Mouse (Mus musculus): ENCODE results near the gene Neurog3. TPM values are rescaled to one million over a fixed set of nuclear protein-coding genes. Genes with fewer than 3 reads are reported as not detected.

Neurog3 gene
- total and polyA plus RNA-seq, 3 experiments: not detected

- Histone ChIP-seq H3K4me3 (ENCODE audit: control insufficient read depth in 1 of 2, insufficient read depth in 1 of 2, low read depth in 2 of 2, low read length in 2 of 2) (no peak overlapping the region), H3K27ac (ENCODE audit: control insufficient read depth, low read depth, low read length) (no peak overlapping the region), H3K4me1 (ENCODE audit: control insufficient read depth in 1 of 2, insufficient read depth in 2 of 2, low read length in 2 of 2) (no peaks in the 10 kb centered on the region), H3K9me3 (replicated peaks; ENCODE audit: insufficient read depth, low read length) (no peaks in the 10 kb centered on the region), H3K36me3 (ENCODE audit: control insufficient read depth in 1 of 2, insufficient read depth in 2 of 2, low read length in 2 of 2) (no peaks in the 10 kb centered on the region), H3K79me2 (ENCODE audit: control insufficient read depth, insufficient read depth, low read length, poor library complexity) (no peaks in the 10 kb centered on the region), H3K9ac (ENCODE audit: control insufficient read depth, low read depth, low read length, poor library complexity, severe bottlenecking) (no peak overlapping the region), H3K27me3 (ENCODE audit: control insufficient read depth in 1 of 2, insufficient read depth in 2 of 2, low read length in 2 of 2) (no peaks in the 10 kb centered on the region)
- no peak for DNase-seq (ENCODE audit: low read depth, low spot score)
- TF ChIP-seq CHD1 (IDR thresholded peaks at IDR 0.05; ENCODE audit: low read depth, low read length): no peak
- no peak for TF ChIP-seq ZMIZ1 (IDR thresholded peaks at IDR 0.05; ENCODE audit: low read depth, low read length)
Observed at GRCm38 (mm10) chr10:62094401-62094800, 38.5 kb upstream of the Neurog3 start.

GRCm38 (mm10) chr10:62099749-62100403, 33.0 kb upstream of the Neurog3 start:
- no peak overlapping the region for H3K27ac ChIP-seq (ENCODE audit: control insufficient read depth, low read depth, low read length)
- TF ChIP-seq POLR2AphosphoS2 (IDR thresholded peaks at IDR 0.05; ENCODE audit: low read length) (no peak), GABPA (IDR thresholded peaks at IDR 0.05; ENCODE audit: low read depth, low read length) (no peak), MAZ (IDR thresholded peaks at IDR 0.05; ENCODE audit: low read depth, low read length) (no peak), SMC3 (IDR thresholded peaks at IDR 0.05; ENCODE audit: low read depth, low read length) (no peak), POLR2AphosphoS5 (IDR thresholded peaks at IDR 0.05; ENCODE audit: borderline replicate concordance, low read depth, low read length) (no peak), ZNF384 (IDR thresholded peaks at IDR 0.05; ENCODE audit: low read depth, low read length) (no peak), NELFE (IDR thresholded peaks at IDR 0.05; ENCODE audit: low read depth, low read length) (no peak), GATA1 (IDR thresholded peaks at IDR 0.05; ENCODE audit: low read depth, low read length) (no peak), KAT2A (conservative IDR thresholded peaks at IDR 0.05; ENCODE audit: low read depth, low read length) (no peak), ELF1 (IDR thresholded peaks at IDR 0.05; ENCODE audit: low read depth, low read length) (no peak), TAL1 (IDR thresholded peaks at IDR 0.05; ENCODE audit: low read length) (no peak), POLR2A (IDR thresholded peaks at IDR 0.05; ENCODE audit: control insufficient read depth in 1 of 2, insufficient read depth in 1 of 2, low read depth in 1 of 2, low read length in 2 of 2, poor library complexity in 1 of 2) (no peak), ZC3H11A (IDR thresholded peaks at IDR 0.05; ENCODE audit: low read depth, low read length) (no peak), MYB (IDR thresholded peaks at IDR 0.05; ENCODE audit: low read depth, low read length) (no peak), E2F4 (IDR thresholded peaks at IDR 0.05; ENCODE audit: borderline replicate concordance, low read depth, low read length) (no peak), RCOR1 (IDR thresholded peaks at IDR 0.05; ENCODE audit: low read depth, low read length) (no peak), ETS1 (IDR thresholded peaks at IDR 0.05; ENCODE audit: low read depth, low read length) (no peak)

More at GRCm38 (mm10) chr10:62099749-62100403, 33.0 kb upstream of the Neurog3 start:
- no peaks in the 10 kb centered on the region for H3K79me2 ChIP-seq (ENCODE audit: control insufficient read depth, insufficient read depth, low read length, poor library complexity)
- no peak overlapping the region for H3K9ac ChIP-seq (ENCODE audit: control insufficient read depth, low read depth, low read length, poor library complexity, severe bottlenecking)
- H3K4me1 ChIP-seq (ENCODE audit: control insufficient read depth in 1 of 2, insufficient read depth in 2 of 2, low read length in 2 of 2): no peaks in the 10 kb centered on the region
- no peaks in the 10 kb centered on the region for H3K9me3 ChIP-seq (replicated peaks; ENCODE audit: insufficient read depth, low read length)
- H3K4me3 ChIP-seq (ENCODE audit: control insufficient read depth in 1 of 2, insufficient read depth in 1 of 2, low read depth in 2 of 2, low read length in 2 of 2): no peak overlapping the region
- DNase-seq (ENCODE audit: low read depth, low spot score): no peak
- no peaks in the 10 kb centered on the region for H3K27me3 ChIP-seq (ENCODE audit: control insufficient read depth in 1 of 2, insufficient read depth in 2 of 2, low read length in 2 of 2)
- H3K36me3 ChIP-seq (ENCODE audit: control insufficient read depth in 1 of 2, insufficient read depth in 2 of 2, low read length in 2 of 2): no peaks in the 10 kb centered on the region

All from MEL (cell line).